Mouse (Mus musculus) lung, postnatal 36 days (tissue): ENCODE data around the gene Unc5cl.

Experiments used
- DNase-seq: peaks from one replicate; pipeline ENCODE4 v3.0.0; 2022; ENCODE audit warnings: mixed read lengths

The Unc5cl gene

GRCm38 (mm10) chr17:48454688-48455087 is at the start of gene Unc5cl:
Gene Unc5cl (plus strand): TSS chr17:48454901.
- DNase-seq, result peak; percentile 66

- DNase-seq, result no peak
Measured at GRCm38 (mm10) chr17:48407154-48407553, 47.5 kb upstream of the Unc5cl start.

- DNase-seq, result no peak
Measured at GRCm38 (mm10) chr17:48407910-48408525, 46.7 kb upstream of the Unc5cl start.

GRCm38 (mm10) chr17:48408526-48409291 is 46.0 kb upstream of the Unc5cl start:
- peak; percentile 83 for DNase-seq

- DNase-seq, result peak; percentile 99
Measured at GRCm38 (mm10) chr17:48409380-48410298, 45.1 kb upstream of the Unc5cl start, which contains the start of the genes Nfya and Oard1. Gene Nfya (minus strand): TSS chr17:48409906. Gene Oard1 (plus strand): TSS chr17:48410014.

GRCm38 (mm10) chr17:48410299-48410785 is 44.4 kb upstream of the Unc5cl start:
- DNase-seq, result peak; percentile 33

GRCm38 (mm10) chr17:48411241-48411640 is 43.5 kb upstream of the Unc5cl start:
- DNase-seq, result no peak

- no peak for DNase-seq
Measured at GRCm38 (mm10) chr17:48416011-48416410, 38.7 kb upstream of the Unc5cl start.

- peak; percentile 71 for DNase-seq
Measured at GRCm38 (mm10) chr17:48416425-48417195, 38.1 kb upstream of the Unc5cl start.

- no peak for DNase-seq
Measured at GRCm38 (mm10) chr17:48417521-48417920, 37.2 kb upstream of the Unc5cl start.

GRCm38 (mm10) chr17:48418174-48418573 is 36.5 kb upstream of the Unc5cl start:
- DNase-seq, result peak; percentile 28

GRCm38 (mm10) chr17:48418781-48419180 is 35.9 kb upstream of the Unc5cl start:
- DNase-seq, result no peak

GRCm38 (mm10) chr17:48419571-48419970 is 35.1 kb upstream of the Unc5cl start:
- DNase-seq, result no peak

GRCm38 (mm10) chr17:48424237-48424636 is 30.5 kb upstream of the Unc5cl start:
- no peak for DNase-seq

- peak; percentile 60 for DNase-seq
Measured at GRCm38 (mm10) chr17:48425823-48426612, 28.7 kb upstream of the Unc5cl start.

- no peak for DNase-seq
Measured at GRCm38 (mm10) chr17:48426991-48427750, 27.5 kb upstream of the Unc5cl start.

GRCm38 (mm10) chr17:48427852-48428530 is 26.7 kb upstream of the Unc5cl start:
- DNase-seq, result peak; percentile 16

GRCm38 (mm10) chr17:48430394-48430793 is 24.3 kb upstream of the Unc5cl start:
- peak; percentile 48 for DNase-seq

- no peak for DNase-seq
Measured at GRCm38 (mm10) chr17:48431054-48431453, 23.6 kb upstream of the Unc5cl start.
